Mouse (Mus musculus): ENCODE data around the gene Iqck. TPM values are rescaled to one million over a fixed set of nuclear protein-coding genes. Genes with fewer than 3 reads are reported as not detected.

Iqck gene
- polyA plus RNA-seq (2014; fragmentation: Illumina TruSeq; extraction: RNeasy Lipid Tissue Mini Kit (QIAGEN cat#74804); ENCODE audit: insufficient read depth, low read depth, low replicate concordance) = 3.4 TPM

DNA sequence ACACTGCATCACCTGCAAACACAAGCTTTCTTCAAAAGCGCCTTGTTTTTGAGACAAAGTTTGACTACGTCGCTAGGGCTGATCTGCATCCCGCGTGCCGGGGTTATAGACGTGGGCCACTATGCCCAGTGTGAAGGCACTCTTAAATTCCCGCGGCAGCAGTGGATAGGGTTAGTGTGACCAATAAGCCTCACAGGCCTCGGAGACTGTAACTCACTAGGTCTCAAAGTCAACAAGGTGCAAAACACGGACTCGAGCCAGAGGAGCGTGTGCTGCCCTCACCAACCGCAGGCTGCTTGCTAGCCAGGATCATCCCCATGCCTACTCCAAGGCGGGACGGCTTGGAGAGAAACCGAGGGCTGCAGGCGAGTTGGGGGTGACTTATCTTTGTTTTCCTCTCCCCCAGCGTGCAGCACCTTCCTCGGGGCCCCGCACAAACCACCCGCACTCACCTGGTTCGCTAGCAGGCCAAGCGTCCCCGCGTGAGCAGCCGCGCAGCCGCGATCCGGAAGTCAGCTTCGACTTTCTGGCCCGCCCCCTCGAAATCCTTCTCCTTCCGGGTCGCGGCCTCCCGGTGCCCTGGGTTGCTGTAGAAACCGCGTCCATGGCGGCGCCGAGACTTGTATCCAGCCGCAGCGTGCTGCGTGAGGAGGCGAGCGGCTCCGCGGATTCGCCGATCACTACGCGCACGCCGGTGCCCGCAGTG is at the start of gene Iqck:
Gene Iqck, plus strand, starts transcription at position 582 of the 706 bp plus-strand sequence.

DNA sequence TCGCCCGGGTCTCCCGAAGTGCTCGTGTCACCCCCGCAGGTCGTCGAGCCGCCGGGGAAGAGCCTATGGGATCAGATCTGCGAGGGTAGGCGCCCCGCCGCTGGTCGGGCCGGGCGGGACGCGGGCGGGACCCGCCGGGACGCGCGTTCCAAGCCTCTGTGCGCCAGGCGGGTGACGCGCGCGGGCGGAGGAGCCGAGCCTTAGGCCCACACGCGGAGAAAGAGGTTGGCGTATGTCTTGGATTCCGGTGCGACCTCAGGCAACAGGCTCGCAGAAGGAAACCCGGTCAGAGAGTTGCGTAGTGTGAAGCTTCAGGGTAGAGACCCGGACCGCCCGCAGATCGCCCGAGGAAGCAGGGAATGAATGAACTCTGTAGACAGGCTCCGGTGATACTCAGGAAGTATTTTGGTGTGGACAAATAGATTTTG is 339 bp downstream of the Iqck start, which contains the start of gene Knop1:
Gene Knop1, minus strand, starts transcription at position 378 of the 428 bp plus-strand sequence.

DNA sequence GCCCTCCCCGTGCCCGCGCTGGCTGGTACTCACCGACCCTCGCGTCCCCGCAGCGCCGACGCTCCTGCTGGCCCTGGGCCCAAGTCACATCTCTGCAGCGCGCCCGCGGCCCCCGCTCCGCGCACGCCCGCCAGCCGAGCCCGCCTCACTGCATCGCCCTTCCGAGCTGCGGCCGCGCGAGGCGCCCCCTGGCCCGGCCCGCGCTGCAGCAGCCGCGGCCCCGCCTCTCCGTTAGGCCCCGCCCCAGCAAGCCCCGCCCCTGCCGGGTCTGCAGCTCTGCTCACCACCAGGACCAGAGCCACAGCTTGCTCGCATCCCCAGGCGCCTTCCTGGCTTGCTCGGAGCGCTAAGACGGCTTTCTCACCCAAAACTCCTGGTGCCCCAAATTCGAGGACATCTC is 139.5 kb downstream of the Iqck start, which contains the start of gene Gprc5b:
Gene Gprc5b, minus strand, starts transcription at position 205 of the 400 bp plus-strand sequence.

Other genes starting within 250 kb of the Iqck start
- 113 TPM for gene Gde1, start 150.0 kb upstream of the Iqck start, polyA plus RNA-seq (2014; fragmentation: Illumina TruSeq; extraction: RNeasy Lipid Tissue Mini Kit (QIAGEN cat#74804); ENCODE audit: insufficient read depth, low read depth, low replicate concordance)
- gene Ccp110, start 143.2 kb upstream of the Iqck start, polyA plus RNA-seq (2014; fragmentation: Illumina TruSeq; extraction: RNeasy Lipid Tissue Mini Kit (QIAGEN cat#74804); ENCODE audit: insufficient read depth, low read depth, low replicate concordance) = 8.1 TPM
- 24.0 TPM for gene Vps35l, start 115.5 kb upstream of the Iqck start, polyA plus RNA-seq (2014; fragmentation: Illumina TruSeq; extraction: RNeasy Lipid Tissue Mini Kit (QIAGEN cat#74804); ENCODE audit: insufficient read depth, low read depth, low replicate concordance)
- gene Knop1, start 502 bp downstream of the Iqck start, polyA plus RNA-seq (2014; fragmentation: Illumina TruSeq; extraction: RNeasy Lipid Tissue Mini Kit (QIAGEN cat#74804); ENCODE audit: insufficient read depth, low read depth, low replicate concordance) = 8.2 TPM
- gene Gprc5b, start 139.5 kb downstream of the Iqck start, polyA plus RNA-seq (2014; fragmentation: Illumina TruSeq; extraction: RNeasy Lipid Tissue Mini Kit (QIAGEN cat#74804); ENCODE audit: insufficient read depth, low read depth, low replicate concordance) = 8.6 TPM

Data from lung, adult 10 weeks (tissue).